Mouse (Mus musculus): ENCODE results near the gene Slc44a1.

GRCm38 (mm10) chr4:53637269-53637909 is 197.2 kb downstream of the Slc44a1 start:
- TF ChIP-seq CTCF (IDR thresholded peaks at IDR 0.05; ENCODE audit: low read depth, low read length) (no peak), POLR2A (IDR thresholded peaks at IDR 0.05; ENCODE audit: borderline replicate concordance, low read depth, low read length) (no peak)
